Comparison of ENCODE assay signal across 8 mouse cellular contexts in genomic region chr7:75913952-75914351, GRCm38 (mm10).
DNase-seq lines count a peak whose midpoint lies in the region; ATAC-seq lines count a peak whose summit lies in the region.

No protein-coding gene starts in this region.

- DNase-seq in CD8-positive naive resting alpha-beta T cell, adult 2 months (ENCODE audit: low read depth in 2 of 2, low spot score in 2 of 2) = peak; percentile 75 to 83
- DNase-seq in c-Kit-positive CD71-negative TER-119-negative erythroid progenitor cells, embryonic 14.5 days (ENCODE audit: low read depth) = peak; percentile 53
- DNase-seq in forebrain, embryonic 11.5 days (ENCODE audit: low spot score) = peak; percentile 94
- peak; percentile 67 for DNase-seq in kidney, postnatal 14 days

- no peak overlapping the region for H3K4me3 ChIP-seq in forebrain, embryonic 11.5 days (ENCODE audit: low read depth, low read length)
- no peak overlapping the region for H3K4me3 ChIP-seq in heart, embryonic 16.5 days (ENCODE audit: low read length)
- H3K4me3 ChIP-seq in liver, embryonic 16.5 days (ENCODE audit: low read depth, low read length) = no peak overlapping the region
- no peak overlapping the region for H3K4me3 ChIP-seq in neural tube, embryonic 12.5 days
- no peak overlapping the region for H3K4me3 ChIP-seq in stomach, embryonic 16.5 days (replicated peaks; ENCODE audit: low read length)

- 4% methylated on average over 7 of the region's 7 CpGs for WGBS in forebrain, embryonic 11.5 days
- WGBS in heart, embryonic 16.5 days = 4% methylated on average over 7 of the region's 7 CpGs
- WGBS in liver, embryonic 16.5 days (ENCODE audit: insufficient replicate concordance) = 1% methylated on average over 7 of the region's 7 CpGs
- WGBS in neural tube, embryonic 12.5 days = 2% methylated on average over 7 of the region's 7 CpGs
- WGBS in stomach, embryonic 16.5 days = 4% methylated on average over 7 of the region's 7 CpGs

- no peak overlapping the region for H3K4me2 ChIP-seq in forebrain, embryonic 11.5 days (ENCODE audit: low read depth, low read length, severe bottlenecking)
- no peak overlapping the region for H3K4me2 ChIP-seq in heart, embryonic 16.5 days (ENCODE audit: low read depth, low read length)
- no peak overlapping the region for H3K4me2 ChIP-seq in liver, embryonic 16.5 days (ENCODE audit: low read depth, low read length)
- H3K4me2 ChIP-seq in neural tube, embryonic 12.5 days (replicated peaks) = no peak overlapping the region
- H3K4me2 ChIP-seq in stomach, embryonic 16.5 days (ENCODE audit: low read depth, low read length) = no peak overlapping the region

- H3K27me3 ChIP-seq in forebrain, embryonic 11.5 days (ENCODE audit: control insufficient read depth, insufficient read depth, low read length) = no peaks in the 10 kb centered on the region
- no peaks in the 10 kb centered on the region for H3K27me3 ChIP-seq in heart, embryonic 16.5 days (ENCODE audit: control insufficient read depth, insufficient read depth, low read length)
- H3K27me3 ChIP-seq in liver, embryonic 16.5 days (ENCODE audit: control insufficient read depth, insufficient read depth, low read depth, low read length) = no peaks in the 10 kb centered on the region
- H3K27me3 ChIP-seq in neural tube, embryonic 12.5 days (replicated peaks) = no peaks in the 10 kb centered on the region
- H3K27me3 ChIP-seq in stomach, embryonic 16.5 days (ENCODE audit: control insufficient read depth, insufficient read depth, low read length) = no peaks in the 10 kb centered on the region

- ATAC-seq in forebrain, embryonic 11.5 days (replicated peaks; ENCODE audit: low FRiP score) = peak; percentile 87
- ATAC-seq in heart, embryonic 16.5 days (replicated peaks; ENCODE audit: extremely low read depth, insufficient read depth, low FRiP score) = peak; percentile 68
- peak; percentile 51; the same call in 1 of the 2 replicates for ATAC-seq in liver, embryonic 16.5 days (ENCODE audit: low read depth)
- peak; percentile 81 for ATAC-seq in neural tube, embryonic 12.5 days (ENCODE audit: low FRiP score, low read depth)
- peak; percentile 74; the same call in 1 of the 2 replicates for ATAC-seq in stomach, embryonic 16.5 days (ENCODE audit: insufficient read depth, low FRiP score)

- peaks cover 2% of the 10 kb centered on the region; the same call in 1 of the 2 replicates for H3K4me1 ChIP-seq in forebrain, embryonic 11.5 days (replicated peaks; ENCODE audit: control insufficient read depth, insufficient read depth, low read length)
- no peaks in the 10 kb centered on the region for H3K4me1 ChIP-seq in heart, embryonic 16.5 days (ENCODE audit: control insufficient read depth, insufficient read depth, low read length)
- no peaks in the 10 kb centered on the region for H3K4me1 ChIP-seq in liver, embryonic 16.5 days (ENCODE audit: control insufficient read depth, low read depth, low read length)
- peaks cover 6% of the 10 kb centered on the region; the same call in 1 of the 2 replicates for H3K4me1 ChIP-seq in neural tube, embryonic 12.5 days
- H3K4me1 ChIP-seq in stomach, embryonic 16.5 days (ENCODE audit: control insufficient read depth, insufficient read depth, low read length) = no peaks in the 10 kb centered on the region

- no peak overlapping the region for H3K9ac ChIP-seq in forebrain, embryonic 11.5 days (ENCODE audit: low read length)
- no peak overlapping the region for H3K9ac ChIP-seq in heart, embryonic 16.5 days (ENCODE audit: low read length)
- H3K9ac ChIP-seq in liver, embryonic 16.5 days (ENCODE audit: low read depth, low read length) = no peak overlapping the region
- H3K9ac ChIP-seq in neural tube, embryonic 12.5 days = no peak overlapping the region
- H3K9ac ChIP-seq in stomach, embryonic 16.5 days (ENCODE audit: low read length) = no peak overlapping the region

- H3K36me3 ChIP-seq in forebrain, embryonic 11.5 days (ENCODE audit: control insufficient read depth, insufficient read depth, low read length) = no peaks in the 10 kb centered on the region
- no peaks in the 10 kb centered on the region for H3K36me3 ChIP-seq in heart, embryonic 16.5 days (ENCODE audit: control insufficient read depth, insufficient read depth)
- no peaks in the 10 kb centered on the region for H3K36me3 ChIP-seq in liver, embryonic 16.5 days (ENCODE audit: control insufficient read depth, insufficient read depth)
- no peaks in the 10 kb centered on the region for H3K36me3 ChIP-seq in neural tube, embryonic 12.5 days
- no peaks in the 10 kb centered on the region for H3K36me3 ChIP-seq in stomach, embryonic 16.5 days (ENCODE audit: control insufficient read depth, insufficient read depth, low read length)

- H3K9me3 ChIP-seq in forebrain, embryonic 11.5 days (ENCODE audit: control insufficient read depth, low read length) = no peaks in the 10 kb centered on the region
- no peaks in the 10 kb centered on the region for H3K9me3 ChIP-seq in heart, embryonic 16.5 days (replicated peaks; ENCODE audit: control insufficient read depth, low read length)
- H3K9me3 ChIP-seq in liver, embryonic 16.5 days (replicated peaks; ENCODE audit: control insufficient read depth, low read length) = no peaks in the 10 kb centered on the region
- no peaks in the 10 kb centered on the region for H3K9me3 ChIP-seq in neural tube, embryonic 12.5 days
- H3K9me3 ChIP-seq in stomach, embryonic 16.5 days (replicated peaks; ENCODE audit: control insufficient read depth, low read length) = no peaks in the 10 kb centered on the region

- H3K27ac ChIP-seq in forebrain, embryonic 11.5 days (ENCODE audit: low read depth, low read length) = no peak overlapping the region
- no peak overlapping the region for H3K27ac ChIP-seq in heart, embryonic 16.5 days (ENCODE audit: low read length)
- H3K27ac ChIP-seq in liver, embryonic 16.5 days (ENCODE audit: low read length) = no peak overlapping the region
- no peak overlapping the region for H3K27ac ChIP-seq in neural tube, embryonic 12.5 days
- H3K27ac ChIP-seq in stomach, embryonic 16.5 days (ENCODE audit: low read length) = no peak overlapping the region
